Mouse (Mus musculus): Measurements from ENCODE around the gene Tmem140. TPM values are rescaled to one million over a fixed set of nuclear protein-coding genes. Genes with fewer than 3 reads are reported as not detected.
A peak's percentile ranks its signal among the peaks of the same experiment; 100 is the strongest.

Tmem140 gene
- polyA plus RNA-seq, 1 experiment, result 22.8 TPM

- 78% methylated on average over 15 of the region's 15 CpGs for WGBS
These were observed 12.4 kb downstream of the Tmem140 start for GRCm38 (mm10) chr6:34875268-34875761.

GRCm38 (mm10) chr6:34875966-34876834 lies 13.3 kb downstream of the Tmem140 start:
- WGBS, result 82% methylated on average over 12 of the region's 12 CpGs

More at GRCm38 (mm10) chr6:34875268-34875761, 12.4 kb downstream of the Tmem140 start:
- no peak for DNase-seq (ENCODE audit: low read depth, low spot score)

GRCm38 (mm10) chr6:34876835-34877156 lies 13.8 kb downstream of the Tmem140 start:
- 48% methylated on average over 2 of the region's 2 CpGs for WGBS
- no peak for DNase-seq (ENCODE audit: low read depth, low spot score)

More at GRCm38 (mm10) chr6:34875966-34876834, 13.3 kb downstream of the Tmem140 start:
- no peak for DNase-seq (ENCODE audit: low read depth, low spot score)

GRCm38 (mm10) chr6:34877509-34878321 lies 14.8 kb downstream of the Tmem140 start, which contains the start of gene Cyren:
Cyren (minus strand) TSS chr6:34878060.
- peak; percentile 53 for DNase-seq (ENCODE audit: low read depth, low spot score)
- WGBS, result under 1% methylated on average over 56 of the region's 56 CpGs

- DNase-seq (ENCODE audit: low read depth, low spot score), result no peak
- WGBS, result 92% methylated on average over 16 of the region's 16 CpGs
These were observed 16.3 kb downstream of the Tmem140 start for GRCm38 (mm10) chr6:34879101-34879740.

- no peak for DNase-seq (ENCODE audit: low read depth, low spot score)
- 55% methylated on average over 6 of the region's 6 CpGs for WGBS
These were observed 17.0 kb downstream of the Tmem140 start for GRCm38 (mm10) chr6:34879911-34880475.

- 90% methylated on average over 7 of the region's 7 CpGs for WGBS
- DNase-seq (ENCODE audit: low read depth, low spot score), result no peak
These were observed 21.8 kb downstream of the Tmem140 start for GRCm38 (mm10) chr6:34884724-34885123.

- WGBS, result 85% methylated on average over 6 of the region's 6 CpGs
These were observed 24.3 kb downstream of the Tmem140 start for GRCm38 (mm10) chr6:34887131-34887850.

GRCm38 (mm10) chr6:34889185-34889584 lies 26.2 kb downstream of the Tmem140 start:
- no peak for DNase-seq (ENCODE audit: low read depth, low spot score)
- WGBS, result 79% methylated on average over 4 of the region's 4 CpGs

More at GRCm38 (mm10) chr6:34887131-34887850, 24.3 kb downstream of the Tmem140 start:
- no peak for DNase-seq (ENCODE audit: low read depth, low spot score)

GRCm38 (mm10) chr6:34895569-34895968 lies 32.6 kb downstream of the Tmem140 start:
- no peak for DNase-seq (ENCODE audit: low read depth, low spot score)
- 91% methylated on average over 7 of the region's 7 CpGs for WGBS

- 78% methylated on average over 16 of the region's 16 CpGs for WGBS
- DNase-seq (ENCODE audit: low read depth, low spot score), result no peak
These were observed 33.3 kb downstream of the Tmem140 start for GRCm38 (mm10) chr6:34896168-34896780.

- no peak for DNase-seq (ENCODE audit: low read depth, low spot score)
- WGBS, result 77% methylated on average over 2 of the region's 2 CpGs
These were observed 36.2 kb downstream of the Tmem140 start for GRCm38 (mm10) chr6:34899127-34899526.

- WGBS, result 85% methylated on average over 2 of the region's 2 CpGs
- DNase-seq (ENCODE audit: low read depth, low spot score), result no peak
These were observed 38.0 kb downstream of the Tmem140 start for GRCm38 (mm10) chr6:34900990-34901389.

- 66% methylated on average over 9 of the region's 9 CpGs for WGBS
- DNase-seq (ENCODE audit: low read depth, low spot score), result no peak
These were observed 39.0 kb downstream of the Tmem140 start for GRCm38 (mm10) chr6:34901911-34902444.

- DNase-seq (ENCODE audit: low read depth, low spot score), result no peak
- WGBS, result 82% methylated on average over 7 of the region's 7 CpGs
These were observed 39.6 kb downstream of the Tmem140 start for GRCm38 (mm10) chr6:34902578-34902977.

GRCm38 (mm10) chr6:34903441-34903840 lies 40.5 kb downstream of the Tmem140 start:
- WGBS, result 59% methylated on average over 5 of the region's 5 CpGs
- no peak for DNase-seq (ENCODE audit: low read depth, low spot score)

GRCm38 (mm10) chr6:34903851-34904250 lies 40.9 kb downstream of the Tmem140 start:
- DNase-seq (ENCODE audit: low read depth, low spot score), result no peak
- 89% methylated on average over 10 of the region's 10 CpGs for WGBS

GRCm38 (mm10) chr6:34904361-34904760 lies 41.4 kb downstream of the Tmem140 start:
- DNase-seq (ENCODE audit: low read depth, low spot score), result no peak
- WGBS, result 89% methylated on average over 6 of the region's 6 CpGs
